Mouse (Mus musculus) layer of hippocampus, postnatal 36 days (tissue): ENCODE measurements at regions not wholly inside any gene's neighbourhood (a gene's known extent, or its start where the extent isn't known, plus 50 kb on each side); places are given as distances from the start of the nearest gene placed in this dataset.

Experiments used
- DNase-seq, 2 experiments: peaks; one replicate each; pipeline ENCODE4 v3.0.0; 2022

GRCm38 (mm10) chr3:76014766-76015165 lies 58.0 kb upstream of the Golim4 start:
- DNase-seq = no peak

- peak in 1 of 2 experiments; percentile 5 for DNase-seq
Observed at GRCm38 (mm10) chr3:76008564-76009183, 51.9 kb upstream of the Golim4 start.
